In the genomic region with DNA sequence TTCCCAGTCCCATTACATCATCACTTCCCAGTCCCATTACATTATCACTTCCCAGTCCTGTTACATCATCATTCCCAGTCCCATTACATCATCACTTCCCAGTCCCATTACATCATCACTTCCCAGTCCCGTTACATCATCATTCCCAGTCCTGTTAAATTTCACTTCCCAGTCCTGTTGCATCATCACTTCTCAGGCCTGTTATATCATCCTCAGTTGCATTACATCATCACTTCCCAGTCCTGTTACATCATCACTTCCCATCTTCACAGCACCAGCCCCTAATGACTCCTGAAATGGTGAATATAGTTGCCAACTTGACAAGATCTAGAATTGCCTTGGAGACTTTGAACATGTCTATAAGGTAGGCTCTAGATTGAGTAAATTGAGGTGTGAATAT, we compare ENCODE assay signal across 27 mouse cellular contexts. TPM values are rescaled to one million over a fixed set of nuclear protein-coding genes. Genes with fewer than 3 reads are reported as not detected.
A peak's percentile ranks its signal among the peaks of the same experiment; 100 is the strongest.
DNase-seq lines count a peak whose midpoint lies in the region; ATAC-seq and TF ChIP-seq lines count a peak whose summit lies in the region.
"Had no signal": no experiment of that assay in that cellular context is flagged by ENCODE, and none has a peak within 500 bp of the region (broad histone marks: within the 10 kb centered on the region; RNA-seq: fewer than 3 reads in every experiment).

No protein-coding gene starts in this region.

- no peak overlapping the region for H3ac ChIP-seq in myocyte (ENCODE audit: control insufficient read depth, insufficient read length)

- H3K27me3 ChIP-seq in myocyte (ENCODE audit: control insufficient read depth, insufficient read depth, insufficient read length), result no peaks in the 10 kb centered on the region
- H3K27me3 ChIP-seq: embryonic facial prominence, embryonic 12.5 days; embryonic facial prominence, embryonic 15.5 days; intestine, embryonic 15.5 days had no signal

- H3K4me3 ChIP-seq in myocyte, result no peak overlapping the region
- H3K4me3 ChIP-seq: embryonic facial prominence, embryonic 12.5 days; embryonic facial prominence, embryonic 15.5 days; gastrocnemius, adult 2 months; heart, adult 2 months; heart, embryonic 12.5 days; heart, embryonic 15.5 days; hindbrain, embryonic 10.5 days; hindbrain, embryonic 13.5 days; intestine, embryonic 15.5 days had no signal

- ATAC-seq in granulocyte monocyte progenitor cell, adult 5-6 weeks (replicated peaks; ENCODE audit: poor library complexity, severe bottlenecking), result peak; percentile 59
- ATAC-seq: activated CD4-positive, CD25-positive, alpha-beta regulatory T cell, adult 4 months; forebrain, embryonic 14.5 days; forebrain, postnatal 0 days; hindbrain, embryonic 16.5 days; intestine, embryonic 15.5 days had no signal

- no peaks in the 10 kb centered on the region for H3K79me2 ChIP-seq in myocyte (ENCODE audit: control insufficient read depth, insufficient read depth)

- DNase-seq in 416B (ENCODE audit: low read depth), result peak; percentile 42
- DNase-seq in adipocyte (ENCODE audit: low spot score), result peak; percentile 26
- DNase-seq in cerebellum, postnatal 4 days (ENCODE audit: low spot score in 2 of 2), result no peak
- DNase-seq in kidney, adult 18-20 months, result no peak
- DNase-seq: adrenal gland, postnatal 10 days; adrenal gland, postnatal 36 days; cerebellum, adult 18-20 months; cerebellum, adult 9-10 months; cerebellum, postnatal 25 days; forebrain, postnatal 0 days; gastrocnemius, adult 2 months; gastrocnemius, postnatal 14 days; heart, adult 2 months; heart, postnatal 10 days; heart, postnatal 36 days had no signal

- no peak for TF ChIP-seq POLR2A in myocyte (IDR thresholded peaks at IDR 0.05; ENCODE audit: insufficient read length, low read depth)

- H3K36me3 ChIP-seq in myocyte (ENCODE audit: control insufficient read depth, insufficient read depth), result no peaks in the 10 kb centered on the region
- H3K36me3 ChIP-seq: embryonic facial prominence, embryonic 12.5 days; embryonic facial prominence, embryonic 15.5 days; heart, embryonic 12.5 days; heart, embryonic 15.5 days; hindbrain, embryonic 10.5 days; hindbrain, embryonic 13.5 days; intestine, embryonic 15.5 days had no signal

- H3K4me2 ChIP-seq in myocyte (ENCODE audit: low read depth), result no peak overlapping the region
- H3K4me2 ChIP-seq: embryonic facial prominence, embryonic 12.5 days; embryonic facial prominence, embryonic 15.5 days; heart, embryonic 12.5 days; heart, embryonic 15.5 days; hindbrain, embryonic 13.5 days; intestine, embryonic 15.5 days had no signal

TF ChIP-seq in myocyte, 11 proteins besides CTCF, POLR2A, EP300 and RAD21:
- TF ChIP-seq REST (IDR thresholded peaks at IDR 0.05; ENCODE audit: insufficient read depth, insufficient read length) (no peak), CEBPB (IDR thresholded peaks at IDR 0.05; ENCODE audit: insufficient read depth, poor library complexity, severe bottlenecking) (0 out of 2 replicates have a peak, but pooled peaks have one; percentile 5), MYOG (IDR thresholded peaks at IDR 0.05; ENCODE audit: control insufficient read depth in 1 of 3, insufficient read depth in 1 of 3, insufficient read length in 2 of 3, low read depth in 2 of 3) (no peak), MAX (IDR thresholded peaks at IDR 0.05; ENCODE audit: low read depth) (no peak), POLR2AphosphoS2 (IDR thresholded peaks at IDR 0.05; ENCODE audit: insufficient read length, low read depth) (no peak), E2F4 (IDR thresholded peaks at IDR 0.05; ENCODE audit: insufficient read depth) (no peak)
TF ChIP-seq in myocyte: peak in this region for 1.

RNA-seq across cellular contexts. Expression of a gene that starts 17.1 kb away (rescaled TPM):
- total RNA-seq in granulocyte monocyte progenitor cell, adult 5-6 weeks (2014; fragmentation: Nextera tagmentation), result not detected in 2 replicates
- total RNA-seq in granulocyte monocyte progenitor cell, adult 5-6 weeks (2017), result not detected in 2 replicates
- 2.2 TPM for polyA plus RNA-seq in myocyte (2012; fragmentation: generic; extraction: Trizol)

Comparison
In these comparisons a context has a peak if more than half of its experiments do, and no peak if none do; other contexts are left out.
1. DNase-seq: peak in 416B (single experiment) and adipocyte (single experiment); none in cerebellum, postnatal 4 days (0 of 2) and kidney, adult 18-20 months (single experiment).